Mouse (Mus musculus) heart, postnatal 14 days (tissue): ENCODE data around the gene Ctsd. TPM values are rescaled to one million over a fixed set of nuclear protein-coding genes. Genes with fewer than 3 reads are reported as not detected.
A peak's percentile ranks its signal among the peaks of the same experiment; 100 is the strongest.
"Not testable (repeated sequence)": the region's sequence is repeated elsewhere in the genome, so short reads cannot be mapped to it uniquely, and the experiment has no call there.

ENCODE experiments used
- DNase-seq, 2 experiments: peaks; one replicate each; pipeline ENCODE4 v3.0.0; 2021 to 2022
- intact Hi-C: fragments of 180-260 bp; cut with DNase I; formaldehyde crosslinking; loops from one replicate; pipeline ENCODE4 v1.15.1; 2025
- total RNA-seq, 2 experiments: library from RNA; stranded (reverse); gene quantifications; 2 replicates each; pipeline ENCODE4 v1.2.3; 2021

The Ctsd gene
- total RNA-seq, 2 experiments from 2014 or later: 572 to 613 TPM

GRCm38 (mm10) chr7:142349308-142349961 is 38.4 kb downstream of the Ctsd start:
- intact Hi-C loops: no loop called here
- DNase-seq: no peak

GRCm38 (mm10) chr7:142347542-142347941 is 40.3 kb downstream of the Ctsd start:
- intact Hi-C loops: no loop called here
- DNase-seq: no peak

DNA sequence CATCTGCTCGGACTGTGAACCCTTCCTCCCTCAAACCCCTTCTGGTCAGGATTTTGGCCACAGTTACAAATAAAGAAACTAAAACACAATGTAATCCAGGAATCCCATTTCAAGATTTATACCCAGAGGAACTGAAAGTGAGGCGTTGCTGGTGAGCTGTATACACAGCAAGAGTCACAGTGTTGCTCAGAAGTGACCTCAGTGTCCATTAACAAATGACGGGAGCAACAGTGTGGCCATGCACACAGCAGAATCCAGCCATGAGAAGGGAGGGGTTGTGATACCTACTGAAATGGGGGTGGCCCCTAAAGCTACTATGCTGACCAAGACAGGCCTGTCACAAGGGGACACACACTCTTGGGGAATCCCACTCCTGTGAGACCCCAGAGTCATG is 45.6 kb downstream of the Ctsd start:
- intact Hi-C loops: no loop called here
- DNase-seq: no peak

- DNase-seq: no peak
- intact Hi-C loops: no loop called here
Measured at GRCm38 (mm10) chr7:142341564-142342246, 46.1 kb downstream of the Ctsd start.

DNA sequence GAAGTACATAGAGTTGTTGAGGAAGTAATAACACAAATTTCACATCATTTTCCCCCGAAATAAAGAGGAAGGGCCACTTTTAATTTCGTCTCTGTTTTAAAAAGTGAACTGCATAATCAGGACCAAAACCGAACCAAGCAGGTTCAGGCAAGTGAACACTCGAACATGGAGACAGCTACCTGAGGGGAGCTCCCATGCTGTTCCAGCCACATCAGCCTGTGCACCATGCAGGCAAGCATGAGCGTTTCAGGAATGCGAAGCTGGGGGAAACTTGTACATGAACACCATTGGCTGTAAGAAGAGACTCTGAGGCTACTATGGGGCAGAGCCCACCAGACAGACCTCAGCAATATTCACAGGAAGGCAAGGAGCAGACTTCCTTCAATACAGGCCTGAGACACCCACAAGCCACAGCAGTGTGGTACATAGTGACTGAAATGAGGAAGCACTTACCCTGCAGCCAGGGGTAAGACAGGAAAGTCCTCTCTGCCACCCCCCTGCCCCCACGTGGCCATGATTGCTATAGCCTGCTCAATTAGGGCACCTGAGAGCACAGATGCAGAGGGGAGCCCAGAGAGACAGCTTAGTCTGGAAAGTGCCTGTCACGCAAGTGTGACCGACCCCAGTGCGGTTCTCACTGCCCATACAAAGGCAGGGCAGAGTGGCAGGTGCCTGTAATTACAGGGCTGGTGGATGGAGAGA is 47.4 kb downstream of the Ctsd start:
- intact Hi-C loops: no loop called here

DNA sequence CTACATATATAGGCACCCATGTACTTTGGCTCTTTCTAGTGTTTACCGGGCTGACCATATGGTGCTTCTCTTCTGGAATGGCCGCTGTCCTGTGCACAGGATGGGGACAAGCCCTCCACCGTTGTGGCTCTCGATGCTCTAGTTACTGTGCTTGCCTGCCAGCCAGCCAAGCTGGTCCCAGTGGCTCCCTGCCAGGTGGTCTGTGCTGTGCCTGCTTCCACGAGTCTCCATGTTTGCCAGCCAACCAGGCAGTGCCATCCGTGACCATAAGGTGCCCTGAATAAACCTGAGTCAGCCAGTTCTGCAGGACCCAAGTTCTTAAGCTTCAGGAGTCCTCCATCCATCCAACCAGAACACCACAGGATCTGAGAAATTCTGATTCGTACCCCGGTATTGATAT is 52.7 kb downstream of the Ctsd start:
- no peak for DNase-seq
- intact Hi-C loops: loop anchor here (2.0 kb wide), 3 partner anchors 18 to 162 kb away; no protein-coding TSS in a partner anchor

More for the DNA sequence above, 47.4 kb downstream of the Ctsd start:
- no peak for DNase-seq

GRCm38 (mm10) chr7:142334246-142334645 is 53.6 kb downstream of the Ctsd start:
- peak; percentile 92 to 96 for DNase-seq
- intact Hi-C loops: loop anchor here (1.0 to 5.0 kb wide), 6 partner anchors 17 to 343 kb away; no protein-coding TSS in a partner anchor

GRCm38 (mm10) chr7:142332741-142333140 is 55.1 kb downstream of the Ctsd start:
- intact Hi-C loops: loop anchor here (5.0 kb wide), 2 partner anchors 250 to 345 kb away; no protein-coding TSS in a partner anchor
- not testable (repeated sequence) for DNase-seq

DNA sequence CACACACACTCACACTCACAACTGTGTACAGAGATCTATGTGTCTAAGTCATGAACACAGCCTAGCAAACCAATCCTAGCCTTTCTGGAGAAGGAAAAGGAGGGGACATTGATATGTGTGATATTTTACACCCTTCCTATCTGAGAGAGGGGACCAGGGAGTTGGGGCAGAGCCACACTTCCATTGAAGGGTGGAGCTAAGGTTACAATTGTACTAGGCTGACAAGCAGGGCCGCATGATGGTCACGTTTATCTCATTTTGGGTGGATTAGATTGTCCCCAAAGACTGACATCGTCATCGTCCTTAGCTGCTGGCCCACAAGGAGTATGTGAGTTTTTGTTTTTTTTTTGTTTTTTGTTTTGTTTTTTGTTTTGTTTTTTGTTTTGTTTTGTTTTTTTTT is 56.6 kb downstream of the Ctsd start:
- intact Hi-C loops: loop anchor here (5.0 kb wide), 2 partner anchors 251 to 346 kb away; no protein-coding TSS in a partner anchor
- DNase-seq: no peak

DNA sequence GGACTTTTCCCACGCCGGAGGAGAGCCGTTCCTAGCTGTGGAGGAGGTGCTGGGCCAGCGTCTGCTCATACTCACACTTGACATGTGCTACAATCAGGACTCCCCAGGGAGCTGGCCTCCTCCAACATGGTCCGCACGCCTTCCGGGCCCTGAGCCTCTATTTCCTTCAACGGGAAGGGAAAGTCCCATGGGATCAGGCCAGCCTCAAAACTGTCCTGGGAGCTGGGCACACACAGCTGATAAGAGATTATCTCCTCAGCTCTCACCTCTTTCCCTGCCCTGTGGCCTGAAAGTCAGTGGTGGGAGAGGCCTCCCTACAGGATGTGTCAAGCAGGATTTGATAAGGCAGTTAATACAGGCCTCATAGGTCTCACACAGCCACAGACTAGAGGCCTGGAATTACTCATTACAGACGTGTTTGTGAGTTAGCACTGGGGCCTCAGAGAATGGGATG is 57.5 kb downstream of the Ctsd start:
- peak; percentile 78 to 80 for DNase-seq
- intact Hi-C loops: loop anchor here (5.0 kb wide), 2 partner anchors 252 to 347 kb away; no protein-coding TSS in a partner anchor

DNA sequence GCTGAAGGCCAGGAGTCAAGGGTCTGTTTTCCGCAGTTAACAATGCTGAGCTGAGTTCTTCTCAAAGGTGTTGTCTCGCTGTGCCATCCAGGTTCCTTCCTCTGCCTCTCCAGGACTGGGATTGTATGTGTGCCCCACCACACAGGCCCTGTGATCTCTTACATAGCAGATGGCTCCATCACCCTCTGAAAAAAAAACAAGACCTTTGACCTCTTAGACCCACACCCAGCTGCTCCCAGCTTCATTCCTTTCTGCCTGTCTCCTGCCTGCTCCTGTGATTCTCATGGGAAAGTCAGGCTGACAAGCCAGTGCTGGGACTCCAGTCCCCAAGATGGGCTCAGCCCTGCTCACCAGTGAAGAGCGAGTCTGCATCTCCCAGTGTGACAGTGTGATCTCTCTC is 59.3 kb downstream of the Ctsd start:
- DNase-seq: no peak

GRCm38 (mm10) chr7:142326714-142327445 is 61.0 kb downstream of the Ctsd start:
- DNase-seq: no peak
- intact Hi-C loops: no loop called here

More for the DNA sequence above, 59.3 kb downstream of the Ctsd start:
- intact Hi-C loops: no loop called here

Other genes starting within 250 kb of the Ctsd start
- gene Gm45337, start 243.4 kb downstream of the Ctsd start, total RNA-seq: not detected
- gene Gm29735, start 230.9 kb downstream of the Ctsd start, total RNA-seq: not detected
- not detected for gene Gm4553, start 222.3 kb downstream of the Ctsd start, total RNA-seq
- gene Krtap5-2, start 212.0 kb downstream of the Ctsd start, total RNA-seq: not detected
- gene Gm10153, start 197.6 kb downstream of the Ctsd start, total RNA-seq: not detected
- not detected for gene Krtap5-3, start 186.7 kb downstream of the Ctsd start, total RNA-seq
- gene Gm7579, start 176.2 kb downstream of the Ctsd start, total RNA-seq: not detected
- not detected for gene Krtap5-5, start 158.1 kb downstream of the Ctsd start, total RNA-seq
- not detected for gene Gm40460, start 147.0 kb downstream of the Ctsd start, total RNA-seq
- not detected for gene Gm2431, start 129.7 kb downstream of the Ctsd start, total RNA-seq
- not detected for gene Gm4559, start 113.7 kb downstream of the Ctsd start, total RNA-seq
- not detected for gene Krtap5-1, start 90.9 kb downstream of the Ctsd start, total RNA-seq
- gene Krtap5-4, start 84.5 kb downstream of the Ctsd start, total RNA-seq: not detected
- 1 to 10 TPM; 1.7 to 2.1 TPM for gene Ifitm10, start 14.3 kb downstream of the Ctsd start, total RNA-seq
- gene Gm49369, start 5.4 kb downstream of the Ctsd start, total RNA-seq: 1 to 10 TPM; 2.4 to 6.7 TPM
- gene Syt8, start 46.8 kb upstream of the Ctsd start, total RNA-seq: not detected
- gene Tnni2, start 53.8 kb upstream of the Ctsd start, total RNA-seq: 1 to 10 TPM; 5.7 to 7.8 TPM
- 10 to 100 TPM; 63.5 to 77.2 TPM for gene Lsp1, start 72.8 kb upstream of the Ctsd start, total RNA-seq
- gene Tnnt3, start 110.8 kb upstream of the Ctsd start, total RNA-seq: 1 to 10 TPM; 1.2 to 1.4 TPM
- 1 to 10 TPM; 2.7 to 7.4 TPM for gene Mrpl23, start 144.6 kb upstream of the Ctsd start, total RNA-seq